Mouse (Mus musculus): Measurements from ENCODE around the gene Kcnc2. TPM values are rescaled to one million over a fixed set of nuclear protein-coding genes. Genes with fewer than 3 reads are reported as not detected.

Kcnc2 gene
- polyA plus RNA-seq, 2 experiments from 2014 or later = not detected

GRCm38 (mm10) chr10:112397194-112397593 lies 126.3 kb downstream of the Kcnc2 start:
- no peak for ATAC-seq

GRCm38 (mm10) chr10:112400591-112401404 lies 129.9 kb downstream of the Kcnc2 start:
- no peak for ATAC-seq

- ATAC-seq = no peak
Measured at GRCm38 (mm10) chr10:112409525-112409924, 138.6 kb downstream of the Kcnc2 start.

DNA sequence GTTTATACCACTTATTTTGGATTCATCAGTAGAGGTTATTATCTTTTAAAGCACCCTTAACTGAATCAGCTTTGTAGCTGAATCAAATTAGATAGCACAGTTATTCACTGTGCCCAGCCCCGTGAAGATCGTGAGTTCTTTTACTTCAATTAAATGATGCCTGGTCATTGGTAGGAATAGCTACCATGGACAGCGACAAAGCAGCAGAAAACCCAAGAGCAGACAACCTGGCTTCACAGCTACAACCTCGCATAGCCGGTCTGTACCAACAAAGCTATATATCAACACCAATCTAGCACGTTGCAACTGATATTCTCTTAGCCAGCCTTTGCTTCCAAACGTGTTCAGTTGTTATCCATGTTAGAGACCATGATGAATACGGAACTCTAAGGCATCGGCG lies 152.4 kb downstream of the Kcnc2 start:
- ATAC-seq = no peak

DNA sequence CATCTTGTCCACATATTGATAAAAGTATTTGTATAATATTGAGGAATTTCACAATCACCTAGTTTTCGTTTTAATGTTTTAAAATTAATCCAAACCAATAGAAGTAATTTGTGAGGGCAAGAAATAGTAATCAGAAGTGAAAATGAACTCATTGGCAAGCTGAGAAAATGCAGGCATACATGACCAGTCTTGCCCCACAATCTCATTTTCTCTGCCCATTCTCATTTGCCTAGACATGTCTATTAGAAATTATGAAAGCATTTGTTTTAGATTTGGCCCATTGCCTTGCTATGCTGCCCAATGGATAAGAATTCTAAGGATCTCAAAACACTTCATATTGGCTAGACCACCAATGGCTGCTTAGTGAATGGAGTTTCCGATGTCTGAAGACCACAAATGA lies 166.0 kb downstream of the Kcnc2 start:
- no peak for ATAC-seq

DNA sequence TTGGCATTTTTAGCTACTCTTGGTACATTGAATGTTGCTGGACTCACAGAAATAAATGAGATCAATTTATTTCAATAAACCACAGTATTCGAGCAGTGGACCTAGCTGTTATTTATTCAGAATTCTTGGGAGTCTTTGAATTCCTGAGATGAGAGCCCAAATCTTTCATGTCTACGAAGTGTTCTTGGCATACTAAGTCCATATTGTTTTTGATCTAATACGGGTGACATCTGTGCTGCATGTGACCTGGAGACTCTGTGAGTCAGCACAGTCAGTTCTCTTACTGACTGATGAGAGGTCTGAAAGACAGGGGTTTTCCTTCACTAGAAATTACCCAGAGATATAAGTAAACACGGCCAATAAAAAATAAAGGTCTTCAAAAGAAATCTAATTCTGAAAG lies 173.7 kb downstream of the Kcnc2 start:
- ATAC-seq = no peak

GRCm38 (mm10) chr10:112450910-112451309 lies 180.0 kb downstream of the Kcnc2 start:
- ATAC-seq = no peak

- ATAC-seq = no peak
Measured at GRCm38 (mm10) chr10:112468689-112469384, 197.9 kb downstream of the Kcnc2 start.

DNA sequence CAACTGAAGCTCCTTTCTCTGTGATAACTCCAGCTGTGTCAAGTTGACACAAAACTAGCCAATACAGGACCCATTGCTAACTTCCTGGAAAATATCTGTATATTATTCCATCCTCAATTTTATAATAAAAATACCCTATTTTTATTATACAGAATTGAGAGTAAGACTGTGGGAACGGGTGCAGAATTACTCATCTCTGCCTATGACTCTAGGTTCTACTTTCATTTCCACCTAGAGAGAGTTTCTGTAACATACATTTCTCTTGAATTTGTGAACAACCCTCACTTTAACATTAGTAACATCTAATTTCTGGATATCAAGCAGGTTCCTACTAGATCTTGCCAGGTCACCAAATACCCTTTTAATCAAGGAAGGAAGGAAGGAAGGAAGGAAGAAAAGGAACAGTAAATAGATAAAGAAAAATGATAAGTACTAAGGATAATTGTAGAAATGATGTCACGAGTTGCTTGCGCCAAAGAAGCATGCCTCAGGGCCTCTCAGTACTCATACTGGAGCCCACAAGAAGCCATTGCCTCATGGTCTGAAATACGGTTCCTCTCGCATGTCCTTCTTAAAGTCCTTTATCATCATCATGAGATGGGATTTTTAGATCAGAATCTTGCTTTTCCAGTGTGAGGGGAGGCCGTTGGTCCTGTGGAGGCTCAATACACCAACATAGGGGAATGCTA lies 203.3 kb downstream of the Kcnc2 start:
- ATAC-seq = no peak

DNA sequence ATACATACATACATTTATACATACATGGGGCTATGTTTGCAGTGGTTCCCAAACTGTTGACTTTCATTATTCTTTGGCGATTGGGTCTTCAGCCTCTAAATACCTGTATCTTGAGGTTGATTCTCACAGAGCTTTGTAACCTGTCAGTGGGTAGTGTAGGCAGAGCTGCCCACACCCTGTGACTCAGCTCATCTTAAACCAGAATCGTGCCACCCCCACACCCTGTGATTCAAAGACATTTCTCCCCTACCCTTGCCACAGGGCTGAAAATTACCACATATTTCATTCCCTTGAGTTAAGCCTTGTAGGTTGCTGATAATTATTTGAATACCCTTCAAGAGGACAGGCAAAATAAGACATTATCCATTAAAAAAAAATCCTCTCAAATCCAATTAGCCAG lies 210.5 kb downstream of the Kcnc2 start:
- no peak for ATAC-seq

GRCm38 (mm10) chr10:112481921-112482607 lies 211.1 kb downstream of the Kcnc2 start:
- ATAC-seq = no peak

- ATAC-seq = no peak
Measured at GRCm38 (mm10) chr10:112484387-112485105, 213.6 kb downstream of the Kcnc2 start.

DNA sequence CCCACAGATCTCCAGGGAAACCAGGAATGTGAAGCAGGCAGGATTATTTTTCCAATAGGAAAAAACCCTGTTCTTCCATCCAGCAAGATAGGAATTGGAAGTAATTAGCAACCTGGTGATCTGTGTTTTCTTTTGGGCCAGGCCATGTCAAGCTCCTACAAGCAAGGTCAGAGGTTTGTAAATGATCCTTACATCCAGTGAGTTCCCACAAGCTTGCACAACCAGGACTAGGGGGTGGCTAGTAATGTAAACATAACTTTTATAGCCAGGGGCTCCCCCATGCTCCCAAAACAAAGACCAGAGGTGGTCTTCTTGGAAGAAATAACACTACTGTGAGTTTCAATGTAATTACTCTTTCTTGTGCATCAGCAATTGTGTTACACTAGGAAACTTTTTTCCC lies 214.9 kb downstream of the Kcnc2 start:
- ATAC-seq = no peak

DNA sequence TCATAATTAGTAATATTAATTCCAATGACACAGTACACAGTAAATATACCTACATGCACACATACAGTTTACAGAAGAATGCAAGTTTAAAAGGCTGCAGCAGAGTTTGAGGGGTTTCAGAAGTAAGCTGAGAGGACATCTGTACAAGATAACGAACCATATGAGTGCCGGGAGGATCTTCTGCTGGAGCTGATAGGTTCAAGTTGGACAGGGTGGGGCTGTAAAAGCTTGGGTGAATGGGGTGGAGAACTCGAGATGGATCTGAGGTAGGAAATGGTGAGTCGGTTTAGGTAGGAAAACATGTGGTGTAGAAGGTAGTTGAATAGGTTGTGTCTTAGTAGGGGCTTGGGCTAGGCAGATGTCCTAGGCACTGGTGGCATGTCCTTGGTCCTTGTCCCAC lies 217.8 kb downstream of the Kcnc2 start:
- ATAC-seq = no peak

Other genes with a start within 250 kb of the Kcnc2 start
- gene Glipr1l1, start 210.9 kb upstream of the Kcnc2 start, polyA plus RNA-seq (2017; shearing (Covaris generic)) = not detected
- gene Glipr1l2, start 187.8 kb upstream of the Kcnc2 start, polyA plus RNA-seq (2017; shearing (Covaris generic)) = under 1 TPM in 1 of 2 experiments, not detected in 1; 0.47 TPM
- not detected for gene Glipr1l3, start 110.8 kb upstream of the Kcnc2 start, polyA plus RNA-seq (2017; shearing (Covaris generic))
- gene Caps2, start 107.5 kb upstream of the Kcnc2 start, polyA plus RNA-seq (2017; shearing (Covaris generic)) = not detected